Mouse (Mus musculus): ENCODE measurements at regions not wholly inside any gene's neighbourhood (a gene's known extent, or its start where the extent isn't known, plus 50 kb on each side); places are given as distances from the start of the nearest gene placed in this dataset.

GRCm38 (mm10) chr12:97278331-97278730 is 980.9 kb downstream of the Galc start:
- Histone ChIP-seq H3K27ac (ENCODE audit: low read length) (no peak overlapping the region), H3K27me3 (replicated peaks; ENCODE audit: insufficient read depth, low read length) (no peaks in the 10 kb centered on the region), H3K9me3 (ENCODE audit: low read length) (no peaks in the 10 kb centered on the region), H3K4me2 (replicated peaks; ENCODE audit: low read depth, low read length) (no peak overlapping the region), H3K4me3 (ENCODE audit: low read depth, low read length) (no peak overlapping the region), H3K4me1 (ENCODE audit: insufficient read depth, low read depth, low read length) (no peaks in the 10 kb centered on the region), H3K9ac (replicated peaks; ENCODE audit: low read depth) (no peak overlapping the region), H3K36me3 (ENCODE audit: insufficient read depth, low read length) (no peaks in the 10 kb centered on the region)
- WGBS: 63% methylated on average over 1 of the region's 1 CpGs
- ATAC-seq: no peak
- TF ChIP-seq CTCF (IDR thresholded peaks at IDR 0.05): peak; percentile 13; the same call in 1 of the 2 replicates
- no peak for TF ChIP-seq EP300 (IDR thresholded peaks at IDR 0.05)
- no peak for DNase-seq (ENCODE audit: low spot score)
